Mouse (Mus musculus) neural tube, embryonic 12.5 days (tissue): ENCODE data around the gene Mpp6. TPM values are rescaled to one million over a fixed set of nuclear protein-coding genes. Genes with fewer than 3 reads are reported as not detected.

Experiments
- ATAC-seq: fragments of 200-750 bp; cut with Nextera tagmentation; 2 replicates; pipeline ENCODE4 v1.8.0; 2017; ENCODE audit warnings: low read depth, mild to moderate bottlenecking, moderate TSS enrichment, moderate library complexity; ENCODE audit not compliant: low FRiP score
- H3K27ac ChIP-seq: fragments of 300-500 bp; sonication (generic); 2 replicates; pipeline ENCODE4 v1.5.1; 2016
- H3K27me3 ChIP-seq: fragments of 300-500 bp; sonication (generic); replicated peaks from 2 replicates; pipeline ENCODE4 v1.6.1; 2016; ENCODE audit warnings: mild to moderate bottlenecking
- H3K36me3 ChIP-seq: fragments of 300-500 bp; sonication (generic); 2 replicates; pipeline ENCODE4 v1.6.1; 2016; ENCODE audit warnings: mild to moderate bottlenecking
- H3K4me1 ChIP-seq: fragments of 300-500 bp; sonication (generic); 2 replicates; pipeline ENCODE4 v1.6.1; 2016
- H3K4me2 ChIP-seq: fragments of 300-500 bp; sonication (generic); replicated peaks from 2 replicates; pipeline ENCODE4 v1.6.1; 2016; ENCODE audit warnings: mild to moderate bottlenecking
- H3K4me3 ChIP-seq: fragments of 300-500 bp; sonication (generic); 2 replicates; pipeline ENCODE4 v1.5.1; 2016
- H3K9ac ChIP-seq: fragments of 300-500 bp; sonication (generic); 2 replicates; pipeline ENCODE4 v1.6.1; 2016; ENCODE audit warnings: mild to moderate bottlenecking
- H3K9me3 ChIP-seq: fragments of 300-500 bp; sonication (generic); 2 replicates; pipeline ENCODE4 v1.6.1; 2016; ENCODE audit warnings: mild to moderate bottlenecking
- WGBS: fragments of 180-500 bp; shearing (Covaris S2); methylation state at CpG from one replicate; pipeline ENCODE4 v1.1.7; 2016; 5-methylcytosine and 5-hydroxymethylcytosine counted together
- polyA plus RNA-seq: library from polyadenylated mRNA; unstranded; fragments of >200 nt; fragmentation: Nextera tagmentation; extraction: Ambion mirVana; gene quantifications from 2 replicates; pipeline ENCODE4 v1.2.1, GENCODE M21; 2016

Mpp6 gene
- polyA plus RNA-seq, 1 experiment from 2014 or later: 68.6 TPM

GRCm38 (mm10) chr6:50214711-50215372 is 104.8 kb downstream of the Mpp6 start:
- H3K4me3 ChIP-seq: no peak overlapping the region
- no peaks in the 10 kb centered on the region for H3K4me1 ChIP-seq
- ATAC-seq: no peak
- H3K27me3 ChIP-seq: no peaks in the 10 kb centered on the region
- H3K27ac ChIP-seq: no peak overlapping the region
- H3K9ac ChIP-seq: no peak overlapping the region
- H3K36me3 ChIP-seq: no peaks in the 10 kb centered on the region
- H3K4me2 ChIP-seq: no peak overlapping the region
- 76% methylated on average over 2 of the region's 2 CpGs for WGBS
- H3K9me3 ChIP-seq: no peaks in the 10 kb centered on the region

DNA sequence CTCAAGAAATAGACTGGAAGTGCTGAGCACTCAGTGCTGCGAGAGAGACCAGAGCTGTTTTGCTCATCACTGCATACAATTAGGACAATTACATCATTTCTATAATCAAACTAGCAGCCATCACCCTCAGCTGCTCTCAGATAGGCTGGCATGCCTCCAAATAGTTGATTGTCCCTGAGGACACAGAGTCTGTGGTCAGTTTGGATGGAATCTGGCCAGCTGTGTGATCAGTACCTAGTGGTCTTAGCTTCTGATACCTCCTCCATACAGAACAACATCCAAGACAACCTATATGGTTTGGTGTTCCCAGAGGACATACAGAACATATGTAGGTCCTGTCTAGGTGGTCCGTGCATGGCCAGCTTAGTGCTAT is 105.3 kb downstream of the Mpp6 start:
- 94% methylated on average over 2 of the region's 2 CpGs for WGBS
- no peak for ATAC-seq
- H3K9ac ChIP-seq: no peak overlapping the region
- H3K36me3 ChIP-seq: no peaks in the 10 kb centered on the region
- no peak overlapping the region for H3K4me2 ChIP-seq
- H3K4me1 ChIP-seq: no peaks in the 10 kb centered on the region
- H3K9me3 ChIP-seq: no peaks in the 10 kb centered on the region
- H3K27ac ChIP-seq: no peak overlapping the region
- H3K27me3 ChIP-seq: no peaks in the 10 kb centered on the region
- no peak overlapping the region for H3K4me3 ChIP-seq

- Histone ChIP-seq H3K4me3 (no peak overlapping the region), H3K36me3 (no peaks in the 10 kb centered on the region), H3K27me3 (no peaks in the 10 kb centered on the region), H3K27ac (no peak overlapping the region), H3K4me1 (no peaks in the 10 kb centered on the region), H3K9ac (no peak overlapping the region), H3K4me2 (no peak overlapping the region), H3K9me3 (no peaks in the 10 kb centered on the region)
- 87% methylated on average over 4 of the region's 4 CpGs for WGBS
- no peak for ATAC-seq
Measured at GRCm38 (mm10) chr6:50215986-50216385, 105.9 kb downstream of the Mpp6 start.

DNA sequence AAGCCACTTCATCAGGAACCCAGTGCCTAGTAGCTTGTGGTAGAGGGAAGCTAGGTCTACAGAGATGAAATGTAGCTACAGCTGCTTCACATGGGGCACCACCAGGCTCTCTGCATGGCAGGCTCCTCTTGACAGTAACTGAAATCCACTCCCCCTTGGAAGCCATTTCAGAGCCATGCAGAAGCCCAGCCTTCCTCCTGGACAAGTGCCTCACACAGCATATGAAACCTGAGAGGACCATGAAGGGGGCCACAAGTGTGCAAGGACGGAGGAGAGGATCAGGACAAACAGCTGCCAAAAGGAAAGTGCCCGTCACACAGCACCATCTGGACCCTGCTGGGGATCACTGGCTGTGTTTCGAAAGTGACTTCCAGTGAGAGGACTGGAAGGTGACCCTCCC is 108.6 kb downstream of the Mpp6 start:
- Histone ChIP-seq H3K27ac (no peak overlapping the region), H3K4me1 (no peaks in the 10 kb centered on the region), H3K4me3 (no peak overlapping the region), H3K4me2 (no peak overlapping the region), H3K36me3 (no peaks in the 10 kb centered on the region), H3K27me3 (no peaks in the 10 kb centered on the region), H3K9ac (no peak overlapping the region), H3K9me3 (no peaks in the 10 kb centered on the region)
- WGBS: 74% methylated on average over 3 of the region's 3 CpGs
- no peak for ATAC-seq

- 92% methylated on average over 6 of the region's 6 CpGs for WGBS
- H3K9ac ChIP-seq: no peak overlapping the region
Measured at GRCm38 (mm10) chr6:50219066-50219465, 109.0 kb downstream of the Mpp6 start.

DNA sequence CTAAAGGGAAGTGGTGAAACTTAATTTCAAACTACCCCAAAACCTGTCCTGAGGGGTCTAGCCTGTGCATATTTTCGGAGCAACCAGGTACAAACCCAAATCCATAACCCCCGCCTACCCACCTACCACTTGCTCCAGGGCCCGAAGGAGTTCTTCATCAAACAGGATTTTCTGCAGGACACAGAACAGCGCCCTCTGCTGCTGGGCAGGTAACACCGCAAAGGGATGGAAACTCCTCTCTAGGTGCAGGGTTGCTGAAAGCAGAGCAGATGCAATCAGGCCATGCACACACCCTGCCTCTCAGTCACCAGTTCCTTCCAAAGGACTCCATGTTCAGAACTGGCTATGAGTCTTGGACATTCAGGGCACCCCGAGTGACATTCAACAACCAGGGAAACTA is 110.8 kb downstream of the Mpp6 start:
- H3K9me3 ChIP-seq: no peaks in the 10 kb centered on the region
- no peak overlapping the region for H3K4me2 ChIP-seq
- H3K9ac ChIP-seq: no peak overlapping the region
- H3K27me3 ChIP-seq: no peaks in the 10 kb centered on the region
- WGBS: 50% methylated on average over 6 of the region's 6 CpGs
- no peak overlapping the region for H3K4me3 ChIP-seq
- no peaks in the 10 kb centered on the region for H3K4me1 ChIP-seq
- ATAC-seq: no peak
- 0 out of 2 replicates have a peak, but pooled peaks cover 4% of the 10 kb centered on the region for H3K36me3 ChIP-seq
- no peak overlapping the region for H3K27ac ChIP-seq

More at GRCm38 (mm10) chr6:50219066-50219465, 109.0 kb downstream of the Mpp6 start:
- H3K4me3 ChIP-seq: no peak overlapping the region
- H3K36me3 ChIP-seq: 0 out of 2 replicates have a peak, but pooled peaks cover 1% of the 10 kb centered on the region
- no peaks in the 10 kb centered on the region for H3K4me1 ChIP-seq
- no peak overlapping the region for H3K27ac ChIP-seq
- no peaks in the 10 kb centered on the region for H3K27me3 ChIP-seq
- no peaks in the 10 kb centered on the region for H3K9me3 ChIP-seq
- ATAC-seq: no peak
- H3K4me2 ChIP-seq: no peak overlapping the region

DNA sequence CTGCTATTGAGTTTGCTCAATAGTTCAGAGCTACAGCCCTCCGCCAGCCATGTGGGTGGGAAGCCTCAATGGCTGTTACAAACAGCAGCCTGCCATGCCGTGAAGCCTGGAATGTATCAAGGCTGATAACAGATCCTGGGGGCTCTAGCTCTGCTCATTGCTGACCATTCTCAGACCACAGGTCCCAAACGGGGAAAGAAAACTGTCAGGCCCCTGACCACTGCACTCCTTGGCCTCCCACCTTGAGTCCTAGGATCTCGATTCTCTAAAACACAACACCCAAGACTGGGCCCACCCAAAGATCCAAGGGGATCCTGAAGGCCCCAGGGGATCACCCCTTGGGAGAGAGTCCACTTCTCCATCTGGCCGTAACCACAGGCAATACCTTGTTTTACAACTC is 112.3 kb downstream of the Mpp6 start:
- Histone ChIP-seq H3K9me3 (no peaks in the 10 kb centered on the region), H3K36me3 (0 out of 2 replicates have a peak, but pooled peaks cover 4% of the 10 kb centered on the region), H3K9ac (no peak overlapping the region), H3K27ac (no peak overlapping the region), H3K27me3 (no peaks in the 10 kb centered on the region), H3K4me2 (no peak overlapping the region), H3K4me3 (no peak overlapping the region), H3K4me1 (no peaks in the 10 kb centered on the region)
- 79% methylated on average over 5 of the region's 5 CpGs for WGBS
- ATAC-seq: no peak

DNA sequence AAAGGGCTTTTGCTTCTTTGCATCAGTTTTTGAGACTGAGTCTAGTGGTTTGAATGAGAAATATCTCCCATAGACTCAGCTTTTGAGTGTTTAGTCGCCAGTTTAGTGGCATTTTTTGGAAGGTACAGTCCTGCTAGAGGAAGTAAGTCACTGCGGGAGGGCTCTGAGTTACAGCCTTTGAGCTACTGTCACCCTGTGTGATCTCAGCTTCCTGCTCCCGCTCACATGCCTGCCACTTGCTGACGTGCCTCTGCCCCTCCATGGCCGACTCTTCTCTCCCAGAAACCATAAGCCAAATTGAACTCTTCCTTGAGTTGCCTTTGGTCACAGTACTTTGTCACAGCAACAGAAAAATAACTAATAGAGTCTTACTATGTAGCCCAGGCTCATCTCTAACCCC is 112.9 kb downstream of the Mpp6 start:
- Histone ChIP-seq H3K36me3 (0 out of 2 replicates have a peak, but pooled peaks cover 4% of the 10 kb centered on the region), H3K9ac (no peak overlapping the region), H3K9me3 (no peaks in the 10 kb centered on the region), H3K4me3 (no peak overlapping the region), H3K27me3 (no peaks in the 10 kb centered on the region), H3K4me2 (no peak overlapping the region), H3K27ac (no peak overlapping the region), H3K4me1 (no peaks in the 10 kb centered on the region)
- WGBS: 75% methylated on average over 5 of the region's 5 CpGs
- ATAC-seq: no peak

DNA sequence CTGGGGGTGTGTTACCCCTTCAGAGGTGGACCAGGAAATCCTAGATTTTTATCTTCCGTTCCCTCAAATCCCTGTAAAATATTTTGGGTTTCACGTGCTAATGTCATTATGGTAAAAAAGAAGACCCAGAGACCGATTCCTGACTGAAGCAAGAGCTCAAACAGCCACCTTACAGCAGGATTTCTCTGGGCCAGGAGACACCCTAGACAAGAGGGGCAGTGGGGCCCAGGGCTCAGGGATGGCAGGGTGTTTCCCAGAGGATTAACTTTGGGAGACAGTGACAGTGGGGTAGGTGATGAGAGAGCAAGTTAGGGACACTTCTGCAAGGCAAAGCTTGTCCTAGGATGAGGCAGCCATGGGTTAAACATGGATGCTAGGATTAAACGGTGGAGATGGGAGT is 113.6 kb downstream of the Mpp6 start:
- Histone ChIP-seq H3K9ac (no peak overlapping the region), H3K4me3 (no peak overlapping the region), H3K27ac (no peak overlapping the region), H3K4me2 (no peak overlapping the region), H3K36me3 (0 out of 2 replicates have a peak, but pooled peaks cover 4% of the 10 kb centered on the region), H3K4me1 (no peaks in the 10 kb centered on the region), H3K9me3 (no peaks in the 10 kb centered on the region), H3K27me3 (no peaks in the 10 kb centered on the region)
- ATAC-seq: no peak
- 92% methylated on average over 4 of the region's 4 CpGs for WGBS

DNA sequence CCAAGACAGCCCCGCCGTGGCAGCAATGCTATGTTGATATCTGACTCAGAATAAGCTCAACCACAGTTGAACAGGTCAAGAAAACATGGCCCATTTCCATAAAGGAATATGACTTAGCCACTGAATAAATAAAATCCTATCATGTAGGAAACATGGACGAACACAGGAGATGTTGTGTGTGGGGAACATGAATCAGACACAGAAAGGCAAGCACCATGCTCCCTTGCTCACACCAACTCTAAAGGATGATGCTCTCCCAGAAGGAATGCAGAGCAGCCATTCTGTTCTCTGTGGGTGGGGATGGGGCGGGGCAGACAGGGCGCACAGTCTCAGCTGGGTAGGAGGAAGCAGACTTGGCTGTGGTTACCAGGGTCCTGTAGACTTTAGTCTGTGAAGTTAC is 115.2 kb downstream of the Mpp6 start:
- H3K4me2 ChIP-seq: no peak overlapping the region
- 88% methylated on average over 5 of the region's 5 CpGs for WGBS

DNA sequence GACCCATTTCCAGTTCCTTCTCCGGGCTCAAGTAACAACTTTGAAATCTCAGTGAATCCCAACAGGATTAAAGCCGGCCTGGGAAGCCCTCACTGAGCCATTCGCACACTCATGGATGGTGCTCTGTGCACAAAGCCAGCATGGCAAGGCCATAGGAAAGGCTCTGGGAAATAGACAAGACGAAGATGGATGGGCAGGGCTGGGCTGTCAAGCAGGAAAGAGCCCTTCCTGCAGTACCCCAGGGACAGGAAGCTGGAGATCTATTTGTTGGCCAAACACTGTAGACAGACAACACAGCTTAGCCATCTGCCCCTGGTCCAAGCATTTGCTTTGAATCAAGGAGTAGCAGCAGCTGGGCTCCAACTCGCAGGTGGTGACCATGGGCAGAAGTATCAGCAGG is 118.1 kb downstream of the Mpp6 start:
- WGBS: 75% methylated on average over 5 of the region's 5 CpGs
- no peak for ATAC-seq
- Histone ChIP-seq H3K36me3 (0 out of 2 replicates have a peak, but pooled peaks cover 4% of the 10 kb centered on the region), H3K4me1 (no peaks in the 10 kb centered on the region), H3K9me3 (no peaks in the 10 kb centered on the region), H3K4me2 (no peak overlapping the region), H3K4me3 (no peak overlapping the region), H3K9ac (no peak overlapping the region), H3K27me3 (no peaks in the 10 kb centered on the region), H3K27ac (no peak overlapping the region)

More for the DNA sequence above, 115.2 kb downstream of the Mpp6 start:
- Histone ChIP-seq H3K27me3 (no peaks in the 10 kb centered on the region), H3K9ac (no peak overlapping the region), H3K27ac (no peak overlapping the region), H3K4me1 (no peaks in the 10 kb centered on the region), H3K4me3 (no peak overlapping the region), H3K9me3 (no peaks in the 10 kb centered on the region), H3K36me3 (0 out of 2 replicates have a peak, but pooled peaks cover 4% of the 10 kb centered on the region)
- ATAC-seq: no peak

DNA sequence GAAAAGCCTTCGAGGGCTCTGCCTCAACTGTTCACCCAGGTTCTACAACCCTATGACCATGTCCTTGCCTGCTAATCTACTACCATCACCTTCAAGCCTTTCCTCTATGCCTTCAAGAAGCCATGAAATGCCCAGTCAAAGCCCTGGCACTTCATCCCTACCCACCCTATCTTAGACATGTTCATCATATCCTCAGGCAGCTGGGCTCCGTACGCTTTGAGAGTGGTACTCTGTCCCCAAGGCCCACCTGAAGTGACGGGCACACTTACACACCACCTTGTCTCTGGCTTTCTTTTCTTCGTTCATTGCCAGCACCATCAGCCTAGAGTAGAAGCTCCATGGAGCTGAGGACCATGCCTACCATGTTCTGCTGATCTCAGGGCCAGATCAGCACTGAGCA is 121.2 kb downstream of the Mpp6 start:
- H3K27me3 ChIP-seq: no peaks in the 10 kb centered on the region
- H3K27ac ChIP-seq: no peak overlapping the region
- H3K9ac ChIP-seq: no peak overlapping the region
- no peaks in the 10 kb centered on the region for H3K36me3 ChIP-seq
- no peaks in the 10 kb centered on the region for H3K4me1 ChIP-seq
- H3K4me2 ChIP-seq: no peak overlapping the region
- no peaks in the 10 kb centered on the region for H3K9me3 ChIP-seq
- 92% methylated on average over 5 of the region's 5 CpGs for WGBS
- no peak for ATAC-seq
- H3K4me3 ChIP-seq: no peak overlapping the region

DNA sequence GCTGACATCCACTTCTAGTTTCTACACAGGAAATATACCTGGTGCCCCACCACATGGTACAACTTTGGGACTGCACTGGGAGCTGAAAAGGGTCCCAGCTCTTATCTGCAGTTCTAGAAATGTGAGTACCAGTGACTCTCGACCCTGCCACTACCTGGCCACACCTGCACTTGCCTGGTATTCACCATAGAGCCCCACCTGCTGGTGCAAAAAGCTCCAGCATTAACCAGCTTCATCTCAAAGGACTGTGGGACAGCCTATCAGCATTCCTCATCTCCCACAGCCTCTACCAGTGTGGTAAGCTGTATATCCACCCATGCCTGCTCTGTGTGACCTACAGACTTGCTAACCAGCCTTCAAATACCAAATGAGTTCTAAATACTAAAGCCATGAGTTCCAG is 122.9 kb downstream of the Mpp6 start:
- no peaks in the 10 kb centered on the region for H3K9me3 ChIP-seq
- H3K27ac ChIP-seq: no peak overlapping the region
- 71% methylated on average over 1 of the region's 1 CpGs for WGBS
- ATAC-seq: no peak
- H3K4me1 ChIP-seq: no peaks in the 10 kb centered on the region
- no peaks in the 10 kb centered on the region for H3K27me3 ChIP-seq
- no peak overlapping the region for H3K4me3 ChIP-seq
- H3K9ac ChIP-seq: no peak overlapping the region
- no peak overlapping the region for H3K4me2 ChIP-seq
- H3K36me3 ChIP-seq: no peaks in the 10 kb centered on the region
